Mouse (Mus musculus) MEL (cell line): ENCODE results near the gene Obp2b.

Source experiments
- CTCF ChIP-seq, 3 experiments: IDR thresholded peaks in 2 of 3; conservative IDR thresholded peaks in 1 of 3; 2 replicates each; pipeline ENCODE4 v1.5.1; 2011 to 2012; ENCODE audit warnings: low read length in 3 of 3, low read depth in 2 of 3, mild to moderate bottlenecking in 2 of 3, improper control_type of control experiment in 1 of 3, inconsistent platforms in 1 of 3, mixed read lengths in 1 of 3, moderate library complexity in 1 of 3; ENCODE audit not compliant: control insufficient read depth in 1 of 3, insufficient read depth in 1 of 3, poor library complexity in 1 of 3, severe bottlenecking in 1 of 3
- EP300 ChIP-seq, 2 experiments: IDR thresholded peaks; 2 replicates each; pipeline ENCODE4 v1.6.1; 2011; ENCODE audit warnings: improper control_type of control experiment in 2 of 2, low read length in 2 of 2, low read depth in 1 of 2, mild to moderate bottlenecking in 1 of 2
- GATA1 ChIP-seq: IDR thresholded peaks from 2 replicates; pipeline ENCODE4 v1.6.1; 2011; ENCODE audit warnings: low read depth, low read length, improper control_type of control experiment
- HCFC1 ChIP-seq: IDR thresholded peaks from 2 replicates; pipeline ENCODE4 v1.6.1; 2012; ENCODE audit warnings: low read depth, mild to moderate bottlenecking, inconsistent platforms, low read length, improper control_type of control experiment, moderate library complexity
- MAX ChIP-seq: IDR thresholded peaks from 2 replicates; pipeline ENCODE4 v1.6.1; 2011; ENCODE audit warnings: low read length, improper control_type of control experiment
- MAZ ChIP-seq: IDR thresholded peaks from 2 replicates; pipeline ENCODE4 v1.6.1; 2012; ENCODE audit warnings: low read depth, mild to moderate bottlenecking, inconsistent platforms, low read length, improper control_type of control experiment
- POLR2A ChIP-seq, 2 experiments: IDR thresholded peaks; 2 replicates each; pipeline ENCODE4 v1.6.1; 2011 to 2012; ENCODE audit warnings: low read length in 2 of 2, mild to moderate bottlenecking in 2 of 2, control low read depth in 1 of 2, improper control_type of control experiment in 1 of 2, low read depth in 1 of 2, moderate library complexity in 1 of 2; ENCODE audit not compliant: control insufficient read depth in 1 of 2, insufficient read depth in 1 of 2, poor library complexity in 1 of 2
- POLR2AphosphoS5 ChIP-seq: IDR thresholded peaks from 2 replicates; pipeline ENCODE4 v1.6.1; 2012; ENCODE audit warnings: low read depth, borderline replicate concordance, mild to moderate bottlenecking, inconsistent platforms, low read length, moderate library complexity, mixed read lengths
- TAL1 ChIP-seq: IDR thresholded peaks from 2 replicates; pipeline ENCODE4 v1.6.1; 2012; ENCODE audit warnings: mild to moderate bottlenecking, inconsistent platforms, low read length, moderate library complexity, mixed read lengths
- USF1 ChIP-seq: IDR thresholded peaks from 2 replicates; pipeline ENCODE4 v1.6.1; 2014; ENCODE audit warnings: low read depth, mild to moderate bottlenecking, inconsistent platforms, low read length, improper control_type of control experiment, moderate library complexity
- ZC3H11A ChIP-seq: IDR thresholded peaks from 2 replicates; pipeline ENCODE4 v1.6.1; 2012; ENCODE audit warnings: low read depth, mild to moderate bottlenecking, inconsistent platforms, low read length, improper control_type of control experiment
- ZNF384 ChIP-seq: IDR thresholded peaks from 2 replicates; pipeline ENCODE4 v1.6.1; 2012; ENCODE audit warnings: low read depth, mild to moderate bottlenecking, inconsistent platforms, low read length, improper control_type of control experiment

DNA sequence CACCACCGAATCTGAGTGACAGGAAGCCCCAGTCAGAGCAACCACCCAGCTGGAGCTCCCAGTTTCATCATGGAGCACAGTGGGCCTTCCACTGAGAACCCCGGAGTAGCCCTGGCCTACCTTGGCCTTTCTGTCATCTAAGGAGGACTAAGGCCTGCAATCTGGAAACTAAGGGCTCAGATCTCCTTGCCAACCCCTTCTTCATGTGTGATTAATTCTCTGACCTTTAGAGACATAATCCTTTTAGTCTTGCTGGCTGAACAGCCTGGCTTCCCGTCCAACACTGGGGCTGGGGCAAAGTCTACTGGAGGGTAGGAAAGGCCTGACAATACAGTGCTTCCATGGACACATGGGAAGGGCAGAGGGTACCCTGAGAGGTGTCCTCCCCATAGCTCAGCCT, 39.2 kb downstream of the Obp2b start:
- no peak for TF ChIP-seq CTCF (IDR thresholded peaks at IDR 0.05 in 2 of 3, conservative IDR thresholded peaks at IDR 0.05 in 1 of 3; ENCODE audit: control insufficient read depth in 1 of 3, insufficient read depth in 1 of 3, low read depth in 2 of 3, low read length in 3 of 3, poor library complexity in 1 of 3, severe bottlenecking in 1 of 3)
- TF ChIP-seq GATA1, result no peak
- no peak for TF ChIP-seq TAL1
- no peak for TF ChIP-seq MAX
- no peak for TF ChIP-seq POLR2AphosphoS5
- no peak for TF ChIP-seq USF1
- TF ChIP-seq EP300 (IDR thresholded peaks at IDR 0.05; ENCODE audit: low read depth in 1 of 2, low read length in 2 of 2), result no peak
- no peak for TF ChIP-seq POLR2A (IDR thresholded peaks at IDR 0.05; ENCODE audit: control insufficient read depth in 1 of 2, insufficient read depth in 1 of 2, low read depth in 1 of 2, low read length in 2 of 2, poor library complexity in 1 of 2)
- no peak for TF ChIP-seq HCFC1
- no peak for TF ChIP-seq MAZ
- no peak for TF ChIP-seq ZNF384
- TF ChIP-seq ZC3H11A, result no peak
